Mouse (Mus musculus) G1E-ER4 (cell line): Measurements from ENCODE around the gene Mpp4. TPM values are rescaled to one million over a fixed set of nuclear protein-coding genes. Genes with fewer than 3 reads are reported as not detected.

Source experiments
- GATA1 ChIP-seq: IDR thresholded peaks from one replicate; pipeline ENCODE4 v1.8.0; 2012; ENCODE audit warnings: low read length, inconsistent platforms
- polyA plus RNA-seq: library from polyadenylated mRNA; stranded (reverse); fragments of >175 nt; gene quantifications from 2 replicates; pipeline ENCODE4 v1.2.3, GENCODE M21; 2012

Mpp4 gene
- polyA plus RNA-seq, 1 experiment, result not detected

DNA sequence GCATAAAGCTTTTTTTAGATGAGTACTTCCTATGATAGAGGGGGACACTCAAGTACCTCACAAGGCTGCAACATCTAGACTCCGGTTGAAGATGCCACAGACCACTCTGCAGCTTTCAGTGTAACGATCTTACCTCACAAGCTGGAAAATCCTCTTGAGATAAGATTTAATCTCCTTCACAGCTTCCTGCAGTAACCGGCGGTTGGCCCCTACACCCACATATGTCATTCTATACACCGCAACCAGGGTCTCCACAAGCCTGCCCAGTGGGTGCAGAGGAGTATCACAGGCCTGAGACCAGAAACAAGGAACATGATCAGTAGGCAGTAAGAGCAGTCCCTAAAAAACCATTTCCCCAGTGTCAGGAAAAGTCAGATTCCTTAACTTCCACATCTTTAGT, 9.8 kb upstream of the Mpp4 start:
- peak; percentile 67 for TF ChIP-seq GATA1

DNA sequence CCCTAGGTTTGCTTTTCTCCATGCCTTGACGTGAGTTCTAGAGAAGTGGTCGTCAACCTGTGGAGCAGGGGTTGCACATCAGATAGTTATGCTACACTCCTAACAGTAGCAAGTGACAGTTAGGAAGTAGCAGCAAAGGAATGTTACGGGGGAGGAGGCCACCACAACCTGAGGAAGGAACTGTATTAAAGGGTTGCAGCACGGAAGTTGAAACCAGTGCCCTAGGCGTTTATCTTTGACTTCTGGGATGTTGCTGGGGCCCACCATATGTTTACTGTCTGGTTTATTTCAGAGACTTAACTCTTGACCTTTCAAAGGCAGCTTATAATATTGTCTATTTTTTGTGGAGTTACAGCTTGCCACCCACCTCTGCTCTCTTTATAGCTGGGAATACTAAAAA, 8.7 kb upstream of the Mpp4 start:
- no peak for TF ChIP-seq GATA1

DNA sequence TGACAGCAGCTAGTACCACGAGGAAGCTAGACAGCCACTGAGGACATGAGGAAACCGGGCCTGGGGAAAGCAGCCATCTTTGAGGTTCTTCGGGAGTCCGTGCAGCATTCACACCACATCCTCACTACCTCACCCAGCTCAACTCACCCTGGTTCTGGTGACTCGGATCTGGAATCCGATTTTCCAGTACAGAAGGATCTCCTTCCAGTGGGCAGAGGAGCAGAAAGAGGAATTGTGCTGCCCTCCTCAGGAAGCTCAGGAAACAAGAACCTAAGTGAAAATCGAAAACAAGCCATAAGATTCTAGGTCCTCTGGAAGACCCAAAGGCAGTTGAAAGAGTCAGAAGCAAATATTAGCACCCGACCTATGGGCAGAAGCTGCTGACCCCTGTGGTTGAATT, 7.1 kb upstream of the Mpp4 start:
- no peak for TF ChIP-seq GATA1

DNA sequence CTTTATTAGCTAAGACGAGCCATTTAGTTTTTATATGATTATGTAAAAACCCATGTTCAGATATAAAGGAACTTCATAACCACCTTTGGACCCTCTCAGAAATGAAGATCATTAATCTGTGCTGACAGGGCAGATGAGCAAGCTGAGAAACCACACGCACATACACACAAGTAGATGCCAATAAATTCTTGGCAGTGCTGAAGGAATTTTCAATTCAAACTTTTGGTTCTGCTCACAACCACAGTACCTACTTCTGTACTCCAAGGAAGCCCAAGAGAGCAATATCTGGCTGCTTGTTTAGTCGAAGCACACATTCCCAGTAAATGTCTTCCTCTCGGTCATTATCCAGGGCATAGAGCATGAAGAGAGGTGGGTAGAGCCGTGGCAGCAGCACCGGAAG, 6.4 kb upstream of the Mpp4 start:
- TF ChIP-seq GATA1, result no peak

DNA sequence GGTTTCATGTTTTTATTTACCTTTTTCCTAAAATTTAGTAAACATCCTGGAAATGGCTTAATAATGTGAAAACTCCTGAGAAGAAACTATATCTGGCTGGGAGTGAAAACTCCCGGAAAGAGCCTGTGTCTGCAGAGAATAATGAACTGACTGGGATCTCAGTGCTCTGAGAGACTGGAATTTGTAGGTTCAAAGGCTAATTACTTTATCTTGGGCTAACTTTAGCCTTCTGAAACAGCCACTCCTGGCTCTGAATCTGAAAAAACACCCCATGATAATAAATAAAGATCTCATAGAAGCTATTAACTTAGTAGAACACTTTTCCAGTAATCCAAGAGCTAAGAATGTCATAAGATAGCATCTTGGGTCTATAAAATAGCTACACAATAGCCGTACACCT, 5.4 kb upstream of the Mpp4 start:
- no peak for TF ChIP-seq GATA1

DNA sequence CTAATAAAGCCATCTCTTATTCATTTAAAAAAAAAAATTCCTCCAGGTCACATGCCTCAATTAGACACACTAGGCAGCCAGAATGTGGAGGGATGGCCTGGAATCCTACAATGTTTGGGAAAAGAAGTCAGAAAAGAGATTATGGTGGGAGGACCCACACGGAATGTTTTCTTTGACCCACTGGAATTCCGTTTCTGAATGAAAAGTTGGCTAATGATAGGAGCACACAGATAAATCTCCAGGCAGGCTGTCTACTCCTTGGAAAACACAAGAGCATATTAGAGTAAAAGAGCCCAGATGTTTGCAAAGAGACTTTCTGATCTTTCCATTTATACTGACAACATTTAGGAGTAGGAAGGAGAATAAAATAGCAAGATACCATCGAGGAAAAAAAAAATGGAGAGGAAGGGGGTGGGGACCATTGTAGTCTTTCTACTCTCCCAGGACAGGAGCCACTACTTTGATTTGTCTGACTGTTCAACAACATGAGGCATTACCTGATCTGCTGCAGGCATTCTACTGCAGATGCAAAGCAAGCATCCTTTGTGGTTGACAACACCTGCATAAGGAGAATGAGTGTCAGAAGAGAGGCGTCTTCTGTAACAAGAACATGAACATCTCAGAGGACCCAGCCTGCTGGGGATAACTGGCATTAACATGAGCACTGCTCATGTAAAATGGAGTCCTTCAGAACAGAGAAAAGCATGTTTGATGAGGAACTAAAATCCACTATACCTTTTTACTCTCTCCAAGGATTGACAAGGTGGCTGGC, 4.7 kb upstream of the Mpp4 start:
- no peak for TF ChIP-seq GATA1

DNA sequence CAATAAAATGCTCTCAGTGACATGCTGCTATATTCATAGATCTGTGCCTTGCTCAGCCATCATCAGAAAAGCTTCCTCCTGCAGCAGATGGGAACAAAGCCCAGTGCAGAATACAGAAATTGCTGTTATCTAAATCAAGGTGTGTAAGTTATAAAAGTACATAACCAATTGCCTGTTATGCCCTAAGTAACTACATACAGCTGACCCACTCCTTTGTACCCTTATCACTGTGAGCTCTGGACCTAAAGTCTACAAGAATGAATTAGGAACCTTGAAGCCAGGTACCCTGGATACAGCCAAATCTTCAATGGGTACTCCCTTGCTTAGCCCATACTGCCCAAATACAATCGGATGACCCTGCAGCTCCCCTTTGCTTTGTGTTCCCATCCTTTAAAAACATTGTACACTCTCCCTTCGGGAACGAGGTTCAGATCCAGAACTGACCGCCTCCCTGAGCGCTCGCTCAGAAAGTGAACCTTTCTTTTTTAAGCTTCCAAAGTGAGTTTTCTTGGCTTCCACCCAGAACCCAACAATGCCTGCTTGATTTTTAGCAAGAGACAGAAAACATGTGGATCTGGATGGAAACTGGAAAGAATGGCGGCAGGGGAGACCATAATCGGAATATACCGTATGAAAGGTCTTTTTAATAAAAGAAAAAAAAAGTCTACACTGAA, 3.2 kb upstream of the Mpp4 start:
- TF ChIP-seq GATA1, result no peak

DNA sequence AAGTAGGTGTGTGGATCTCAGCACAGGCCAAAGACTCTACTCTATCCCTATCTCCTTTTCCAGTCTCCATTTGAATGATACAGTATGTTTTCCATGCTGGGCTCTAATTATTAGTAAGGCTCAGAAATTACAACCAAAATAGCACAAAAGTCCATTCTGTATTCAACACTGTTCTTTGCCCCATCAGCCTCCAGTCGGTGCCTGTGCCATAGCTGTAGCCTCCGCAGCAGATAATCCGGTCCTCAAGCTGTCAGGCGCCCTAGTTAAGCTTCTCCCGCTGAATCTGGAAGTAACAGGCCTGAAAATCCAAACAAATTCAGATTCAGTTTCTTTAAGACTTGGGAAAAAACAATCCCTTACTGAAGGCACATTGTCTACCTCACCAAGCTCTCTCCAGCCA, 729 bp upstream of the Mpp4 start:
- no peak for TF ChIP-seq GATA1

DNA sequence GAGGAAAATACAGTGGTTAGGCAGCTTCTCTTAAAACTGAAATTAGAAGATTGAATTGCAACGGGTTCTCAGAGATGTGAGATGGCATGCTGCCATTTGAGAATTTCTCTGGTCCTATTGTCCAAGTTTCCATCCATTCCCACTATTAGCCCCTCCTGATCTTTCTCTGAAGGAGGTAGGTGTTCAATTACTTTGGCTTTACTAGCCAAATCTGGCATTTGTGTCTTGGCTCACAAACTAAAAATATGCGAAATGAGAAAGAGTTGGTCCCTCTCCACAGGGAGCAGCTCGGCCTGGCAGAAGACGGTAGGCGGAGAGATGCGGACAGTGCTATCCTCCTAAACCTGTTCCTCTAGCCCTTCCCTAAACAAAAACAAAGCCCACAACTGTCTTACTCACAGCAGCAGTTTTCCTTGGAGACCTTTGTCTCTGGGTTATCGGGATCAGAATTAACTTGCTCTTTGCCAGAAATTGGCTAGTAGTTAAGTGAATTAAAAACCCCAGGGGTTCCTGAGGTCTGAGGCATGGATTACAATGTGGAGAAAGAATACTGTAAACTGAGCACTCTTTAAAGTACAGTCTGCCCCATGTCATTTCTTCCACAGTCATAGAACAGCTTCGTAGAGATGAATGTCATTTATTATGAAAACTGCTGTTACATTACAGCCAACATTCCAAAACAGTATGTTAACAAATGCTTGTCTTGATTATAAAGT, 722 bp downstream of the Mpp4 start:
- TF ChIP-seq GATA1, result no peak

DNA sequence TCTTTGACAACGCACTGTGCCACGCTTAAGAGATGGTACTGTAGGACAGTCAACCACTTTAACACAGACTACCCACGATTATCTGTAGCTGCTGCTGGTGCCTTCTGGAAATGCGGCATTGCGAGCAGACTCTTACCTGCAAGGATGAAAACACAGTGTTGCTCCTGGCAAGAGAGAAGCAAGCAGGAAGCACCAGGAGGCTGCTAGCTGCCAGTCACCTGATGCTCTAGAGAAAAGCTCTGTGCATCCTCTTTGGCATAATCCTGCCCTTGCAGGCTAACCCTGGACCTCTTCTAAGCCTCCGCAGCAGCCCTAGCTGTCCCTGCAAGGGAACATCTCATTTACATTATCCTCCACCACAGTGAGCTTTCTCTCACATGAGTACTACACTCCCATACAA, 1.8 kb downstream of the Mpp4 start:
- TF ChIP-seq GATA1, result no peak

DNA sequence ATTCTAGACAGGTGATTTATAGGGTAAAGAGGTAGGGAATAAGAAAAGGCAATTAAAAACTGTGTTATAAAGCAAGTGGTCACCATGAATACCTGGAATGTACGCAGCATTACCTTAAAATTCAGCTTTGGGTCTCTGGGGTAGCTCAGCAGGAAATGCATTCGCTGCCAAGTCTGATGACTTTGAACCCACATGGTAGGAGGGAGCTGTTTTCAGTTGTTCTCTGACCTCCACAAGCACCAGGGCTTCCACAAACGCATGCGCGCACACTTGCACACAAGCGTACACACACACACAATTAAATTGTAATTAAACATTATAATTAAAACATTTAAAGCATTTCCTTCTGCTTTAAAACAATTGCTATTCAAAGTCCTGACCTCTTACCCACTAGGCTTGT, 2.3 kb downstream of the Mpp4 start:
- TF ChIP-seq GATA1, result no peak

DNA sequence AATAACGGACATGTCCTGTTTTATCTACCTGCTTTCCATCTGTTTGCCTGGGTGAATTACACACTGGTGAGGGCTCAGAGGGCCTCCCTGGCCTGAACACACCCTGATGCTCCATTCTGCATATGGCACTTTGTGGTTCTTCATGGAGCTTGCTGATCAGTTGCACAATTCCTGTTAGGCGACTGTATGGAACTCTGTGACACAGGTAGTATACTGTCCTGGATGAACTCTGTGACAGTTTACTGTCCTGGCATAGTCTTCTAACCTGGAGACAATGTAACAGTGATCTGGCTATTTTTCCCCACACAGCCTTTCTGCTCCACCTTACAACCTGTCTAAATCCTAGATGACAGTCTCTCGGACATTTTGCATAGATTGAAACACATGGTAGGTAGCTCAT, 4.1 kb downstream of the Mpp4 start:
- no peak for TF ChIP-seq GATA1

DNA sequence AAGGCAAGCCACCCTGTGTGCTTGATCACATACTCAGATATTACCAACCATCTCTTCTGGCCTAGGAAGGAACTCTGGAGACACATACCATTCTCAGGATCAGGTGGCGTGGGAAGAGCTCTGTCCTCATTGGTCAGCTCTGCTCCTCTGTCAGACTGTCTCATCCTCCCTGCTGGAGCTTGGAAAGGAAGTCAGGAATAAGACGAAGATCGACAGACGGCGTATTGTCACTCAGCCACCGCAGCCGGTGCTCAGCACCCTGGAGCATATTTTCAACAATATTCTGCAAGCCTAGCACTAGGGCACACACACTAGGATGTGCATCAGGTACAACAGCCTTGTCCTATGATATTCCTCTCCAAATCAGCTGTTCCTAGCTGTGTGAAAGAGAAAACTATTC, 4.7 kb downstream of the Mpp4 start:
- no peak for TF ChIP-seq GATA1

DNA sequence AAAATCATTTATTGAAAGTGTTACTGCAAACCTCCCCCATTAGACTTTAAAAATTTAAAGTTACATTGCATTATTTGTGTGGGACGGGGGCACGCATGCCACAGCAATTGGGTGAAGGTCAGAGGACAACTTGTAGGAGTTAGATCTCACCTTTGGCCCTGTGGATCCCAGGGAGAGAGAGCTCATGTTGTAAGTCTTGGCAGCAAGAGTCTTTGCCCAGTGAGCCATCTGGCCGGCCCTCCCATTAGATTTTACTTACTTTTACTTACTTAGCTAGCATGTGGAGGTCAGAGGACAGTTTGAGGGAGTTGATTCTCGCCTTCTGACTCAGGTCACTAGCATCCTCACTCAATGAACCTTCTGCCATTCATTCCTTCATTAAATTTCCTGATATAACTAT, 5.3 kb downstream of the Mpp4 start:
- TF ChIP-seq GATA1, result no peak

DNA sequence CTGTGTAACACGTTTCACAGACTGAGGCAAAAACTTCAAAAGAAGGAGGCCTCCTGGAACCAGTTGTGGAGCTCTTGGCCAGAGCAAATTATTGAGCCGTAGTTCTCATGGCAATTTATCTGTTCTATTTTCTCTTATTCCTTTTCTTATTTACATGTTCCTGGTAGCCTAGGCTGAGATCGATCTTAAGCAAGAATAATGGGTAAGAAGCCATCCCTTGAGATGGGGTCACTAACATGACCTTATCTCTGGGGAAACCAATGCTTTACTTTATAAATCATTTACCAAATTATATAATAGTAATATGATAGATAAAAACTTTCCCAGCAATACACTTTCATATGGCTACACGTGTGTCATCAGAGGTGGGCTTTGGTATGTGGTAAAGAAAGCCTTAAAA, 10.8 kb downstream of the Mpp4 start:
- no peak for TF ChIP-seq GATA1

DNA sequence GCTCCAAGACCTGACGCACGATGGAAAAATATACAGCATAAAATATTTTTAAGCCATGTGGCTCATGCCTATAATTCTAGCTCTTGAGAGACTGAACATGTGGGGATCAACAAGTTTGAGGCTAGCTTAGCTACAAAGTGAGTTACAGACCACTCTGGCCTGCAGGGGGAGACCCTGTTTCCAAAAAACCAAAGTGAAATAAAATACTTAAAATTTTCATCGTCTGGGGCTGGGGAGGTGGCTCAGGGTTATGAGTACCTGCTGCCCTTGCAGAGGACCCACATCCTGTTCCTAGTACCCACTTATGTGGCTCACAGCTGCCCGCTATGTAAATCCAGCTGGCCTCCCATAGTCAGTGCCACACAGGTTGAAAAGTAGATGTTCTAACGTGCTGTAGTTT, 12.6 kb downstream of the Mpp4 start:
- TF ChIP-seq GATA1, result no peak

DNA sequence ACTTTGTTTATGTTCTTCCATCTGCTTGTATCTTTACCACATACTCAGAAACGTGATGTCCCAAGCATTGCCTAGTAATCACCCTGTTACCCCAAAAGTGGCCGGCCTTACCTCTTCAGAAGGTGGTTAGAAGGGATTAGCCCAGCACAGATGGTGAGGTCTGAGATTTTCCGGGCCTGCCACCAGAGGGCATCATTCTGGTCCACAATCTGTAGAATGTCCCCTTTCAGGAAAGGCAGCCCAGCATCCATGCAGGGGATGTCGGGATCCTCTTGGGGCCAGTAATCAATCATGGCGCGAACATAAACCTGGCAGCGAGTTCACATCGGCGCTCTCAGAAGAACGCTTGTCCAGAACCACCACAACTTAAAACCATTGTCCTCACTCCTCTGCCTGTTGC, 18.6 kb downstream of the Mpp4 start:
- TF ChIP-seq GATA1, result no peak
